Mouse (Mus musculus) stomach, postnatal 0 days (tissue): ENCODE results near the gene Alx1.

Source experiments
- CTCF ChIP-seq: IDR thresholded peaks from 2 replicates; pipeline ENCODE4 v1.5.1; 2016; ENCODE audit warnings: antibody characterized with exemption, low read depth, mild to moderate bottlenecking, moderate library complexity
- EP300 ChIP-seq: optimal IDR thresholded peaks from 2 replicates; pipeline ENCODE3; 2016; ENCODE audit warnings: antibody characterized with exemption

DNA sequence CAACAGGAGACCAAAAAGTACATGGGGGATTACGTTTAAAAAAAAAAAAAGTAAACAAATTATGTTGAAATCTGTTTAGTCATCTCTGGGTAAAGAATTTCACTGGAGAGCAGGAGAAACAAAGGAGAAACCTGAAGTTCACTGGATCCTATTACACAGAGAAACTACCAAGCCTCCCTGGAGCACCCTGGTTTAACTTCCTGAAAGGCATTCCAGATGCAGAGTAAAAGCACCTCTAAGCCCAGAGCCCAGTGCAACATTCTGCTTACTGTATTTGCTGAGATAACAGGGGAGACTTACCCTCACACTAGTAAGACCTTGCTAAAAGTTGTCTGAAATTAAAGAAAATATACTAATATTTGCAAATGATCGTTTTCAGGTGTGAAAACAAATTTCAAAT is 15.0 kb upstream of the Alx1 start:
- no peak for TF ChIP-seq CTCF
- no peak for TF ChIP-seq EP300
